Mouse (Mus musculus) cerebellum, adult 9-10 months (tissue): ENCODE results near the gene Pdzrn4.

ENCODE experiments used
- DNase-seq: peaks from one replicate; pipeline ENCODE4 v3.0.0; 2022

Pdzrn4 gene

DNA sequence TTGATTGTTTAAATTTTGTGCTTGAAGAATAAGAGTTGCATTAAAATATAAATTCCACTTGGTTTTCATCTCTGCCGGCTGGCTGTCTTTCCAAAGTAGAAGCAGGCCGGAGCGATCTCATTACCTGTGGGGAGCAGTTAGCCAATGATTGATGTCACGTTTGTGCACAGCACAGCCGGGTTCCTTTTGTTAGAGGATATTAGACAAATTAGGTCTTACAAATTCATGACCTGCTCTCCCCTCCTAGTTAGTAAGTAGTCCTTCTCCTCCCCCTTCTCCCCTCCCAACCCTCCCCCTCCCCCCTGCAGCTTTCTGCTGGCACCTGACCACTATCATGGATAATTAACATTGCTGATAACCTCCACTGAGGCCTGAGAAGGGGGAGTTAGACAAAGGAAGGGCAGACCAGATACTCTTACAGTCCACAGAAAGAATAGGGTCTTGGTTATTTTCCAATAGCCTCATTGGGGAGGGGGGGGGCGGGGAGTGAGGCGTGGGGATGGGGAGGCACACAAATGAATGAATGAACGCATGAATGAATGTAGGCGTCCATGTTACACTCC lies 103.7 kb downstream of the Pdzrn4 start:
- no peak for DNase-seq

DNA sequence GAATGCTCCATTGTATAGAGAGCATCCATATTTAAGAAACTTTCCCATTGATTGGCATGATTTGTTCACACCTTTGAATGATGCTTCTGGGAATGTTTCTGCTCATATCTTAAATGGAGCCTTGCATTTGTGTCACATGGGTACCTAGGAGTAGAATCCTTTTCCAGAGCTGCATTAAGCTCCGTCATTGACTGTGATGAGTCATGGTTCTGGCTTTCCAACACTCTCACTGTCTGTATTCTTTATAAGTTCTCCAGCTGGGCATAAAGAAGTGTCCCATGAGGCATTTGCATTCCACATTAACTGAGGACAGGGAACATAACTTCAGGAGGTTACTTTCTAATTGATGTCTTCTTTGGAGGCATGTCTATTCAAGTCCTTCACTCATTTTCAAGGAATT lies 106.1 kb downstream of the Pdzrn4 start:
- no peak for DNase-seq

DNA sequence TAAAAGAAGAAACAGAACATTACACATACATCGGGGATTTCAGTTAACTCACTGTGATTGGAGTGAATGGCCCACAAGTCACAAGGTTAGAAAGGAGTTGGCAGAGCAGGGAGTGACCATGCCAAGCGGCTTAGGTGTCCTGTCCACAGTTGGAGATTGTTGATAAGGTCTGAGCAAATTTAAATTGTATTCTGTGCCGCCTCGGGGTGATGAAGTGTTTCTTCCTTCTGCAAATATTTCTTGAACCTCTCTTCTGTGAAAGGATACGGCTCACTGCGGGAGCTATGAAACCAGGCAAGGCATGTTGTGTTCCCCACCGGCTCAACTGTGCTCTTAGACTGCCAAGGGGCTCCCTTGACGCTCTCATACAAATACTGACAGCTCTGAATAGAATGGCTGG lies 112.7 kb downstream of the Pdzrn4 start:
- no peak for DNase-seq

DNA sequence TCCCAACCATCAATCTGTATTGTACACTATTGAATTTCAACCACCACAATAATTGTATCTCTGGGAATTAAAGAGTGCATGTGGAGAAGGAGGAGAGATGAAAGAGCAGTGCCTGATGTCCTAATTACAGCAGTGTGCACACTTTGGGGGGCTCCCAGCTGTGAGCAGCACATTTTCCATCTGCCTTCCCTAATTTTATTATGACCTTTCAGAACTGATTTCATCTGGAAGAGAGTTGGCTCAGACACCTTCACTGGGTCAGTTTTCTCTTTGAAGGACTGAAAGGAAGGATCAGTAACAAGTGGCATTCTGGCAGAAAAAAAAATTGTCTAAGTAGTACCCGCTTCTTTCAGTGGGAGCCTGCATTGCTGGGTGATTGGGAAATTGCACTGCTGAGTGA lies 119.0 kb downstream of the Pdzrn4 start:
- DNase-seq, result no peak

DNA sequence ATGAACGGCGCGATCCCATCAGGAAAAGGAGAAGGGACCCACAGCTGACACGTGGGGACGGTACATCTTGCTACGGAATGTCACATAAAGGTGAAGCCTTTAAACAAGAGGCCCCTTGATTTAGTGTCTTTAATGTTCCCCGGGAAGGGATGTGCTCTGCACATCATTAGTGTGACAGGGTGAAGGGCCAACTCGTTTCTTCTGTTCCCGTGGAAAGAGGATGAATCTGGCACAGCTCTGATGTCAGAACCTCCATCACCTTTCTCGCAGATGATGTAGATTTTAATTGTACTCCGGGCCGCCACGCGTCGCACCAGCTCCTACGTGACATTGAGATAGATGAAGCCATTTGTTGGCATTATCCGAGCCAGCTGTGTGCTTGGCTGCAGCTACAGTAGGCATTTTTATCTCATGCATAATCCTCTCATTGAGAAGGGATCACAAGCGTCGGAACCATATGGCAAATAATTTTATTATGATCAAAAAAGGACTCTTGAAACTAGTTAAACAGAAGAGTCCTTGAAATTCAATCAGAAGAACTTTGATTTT lies 124.1 kb downstream of the Pdzrn4 start:
- DNase-seq, result no peak

DNA sequence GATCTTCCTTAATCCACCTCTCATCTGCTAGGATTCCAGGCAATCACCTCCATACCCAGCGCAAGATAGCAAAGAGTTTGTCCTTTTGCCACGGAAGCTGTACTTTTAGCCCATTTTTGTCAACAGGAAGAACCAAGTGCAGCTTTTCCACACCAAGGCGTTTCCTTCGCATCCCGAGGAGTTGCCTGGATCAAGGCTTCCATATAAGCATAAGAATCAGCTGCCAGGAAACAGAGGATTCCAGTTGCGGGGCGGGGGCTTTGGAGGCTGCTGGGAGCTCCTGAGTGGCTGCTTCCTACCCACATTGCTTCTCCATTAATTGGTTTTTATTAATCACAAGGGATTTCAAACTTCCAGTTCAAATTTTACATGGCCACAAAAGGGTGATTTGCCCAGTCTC lies 125.0 kb downstream of the Pdzrn4 start:
- no peak for DNase-seq

DNA sequence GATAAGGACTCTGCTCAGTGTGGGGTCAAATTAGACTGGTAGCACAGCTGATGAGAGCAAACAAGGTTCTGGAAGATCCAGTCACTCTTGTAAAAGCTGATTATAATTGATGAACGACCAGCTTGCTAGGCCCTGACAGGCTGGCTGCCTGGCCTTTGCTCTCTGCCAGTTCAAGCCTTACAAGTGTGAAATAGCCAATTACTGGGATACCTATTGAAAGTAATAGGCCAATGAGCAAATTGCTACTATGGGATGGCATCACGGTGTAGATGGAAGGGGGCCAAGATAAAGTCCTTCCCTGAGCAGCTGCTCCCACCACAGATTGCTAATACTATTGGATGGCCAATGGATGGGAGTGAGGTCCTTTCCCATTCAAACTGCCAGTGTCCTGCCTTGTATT lies 128.2 kb downstream of the Pdzrn4 start:
- DNase-seq, result no peak

DNA sequence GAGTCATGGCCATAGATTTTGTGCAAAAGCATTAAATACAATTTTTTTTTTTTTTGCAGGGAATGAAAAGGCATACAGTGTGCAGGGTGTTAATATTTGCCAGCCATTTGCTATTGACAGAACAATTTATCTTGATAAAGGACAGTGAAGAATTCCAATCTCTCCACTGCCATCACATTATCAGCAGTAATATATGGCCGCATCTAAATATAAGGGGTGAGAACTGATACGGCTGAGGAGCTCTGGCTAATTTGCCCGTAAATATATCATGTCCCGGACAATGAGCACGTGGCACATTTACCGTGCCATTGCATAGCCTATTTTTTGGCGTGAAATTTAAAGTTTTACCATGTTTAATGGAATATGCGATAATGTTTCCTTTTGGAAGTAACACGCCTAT lies 128.7 kb downstream of the Pdzrn4 start:
- no peak for DNase-seq

DNA sequence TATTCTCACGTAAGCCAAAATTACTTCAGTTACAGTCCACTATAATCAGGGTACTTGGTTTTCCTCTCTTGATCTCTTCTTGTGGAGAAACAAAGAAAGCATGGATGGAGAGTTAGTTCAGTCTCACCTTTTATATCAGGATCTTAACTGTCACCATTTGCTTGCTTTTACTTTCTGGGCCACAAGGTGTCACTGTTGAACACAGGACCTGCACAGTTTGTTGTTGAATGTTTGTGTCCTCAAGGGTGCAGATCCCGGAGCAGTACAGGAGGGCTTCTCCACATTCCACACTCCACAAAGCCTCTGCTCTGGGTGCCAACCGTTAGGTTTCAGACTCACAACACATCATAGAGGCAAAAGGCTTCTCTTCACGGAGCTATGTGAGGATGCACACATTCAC lies 130.1 kb downstream of the Pdzrn4 start:
- no peak for DNase-seq

DNA sequence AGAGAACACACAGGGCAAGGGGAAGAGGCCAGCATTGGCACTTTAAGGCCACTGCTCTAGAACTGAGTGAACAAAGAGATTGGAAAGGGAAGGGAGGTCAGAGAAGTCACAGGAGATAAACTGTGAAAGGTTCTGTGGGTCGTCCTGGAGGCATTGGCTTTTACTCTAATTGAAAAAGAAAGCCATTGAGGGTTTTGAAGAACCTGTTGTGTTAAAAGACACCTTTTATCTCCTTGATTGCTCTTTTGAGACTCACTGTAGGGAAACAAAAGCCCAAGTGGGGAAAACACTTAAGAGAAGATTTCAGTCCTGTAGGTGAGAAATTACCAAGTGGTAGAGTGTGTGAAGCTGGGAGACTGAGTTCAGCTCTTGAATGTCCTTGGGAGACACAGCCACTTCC lies 146.6 kb downstream of the Pdzrn4 start:
- no peak for DNase-seq

DNA sequence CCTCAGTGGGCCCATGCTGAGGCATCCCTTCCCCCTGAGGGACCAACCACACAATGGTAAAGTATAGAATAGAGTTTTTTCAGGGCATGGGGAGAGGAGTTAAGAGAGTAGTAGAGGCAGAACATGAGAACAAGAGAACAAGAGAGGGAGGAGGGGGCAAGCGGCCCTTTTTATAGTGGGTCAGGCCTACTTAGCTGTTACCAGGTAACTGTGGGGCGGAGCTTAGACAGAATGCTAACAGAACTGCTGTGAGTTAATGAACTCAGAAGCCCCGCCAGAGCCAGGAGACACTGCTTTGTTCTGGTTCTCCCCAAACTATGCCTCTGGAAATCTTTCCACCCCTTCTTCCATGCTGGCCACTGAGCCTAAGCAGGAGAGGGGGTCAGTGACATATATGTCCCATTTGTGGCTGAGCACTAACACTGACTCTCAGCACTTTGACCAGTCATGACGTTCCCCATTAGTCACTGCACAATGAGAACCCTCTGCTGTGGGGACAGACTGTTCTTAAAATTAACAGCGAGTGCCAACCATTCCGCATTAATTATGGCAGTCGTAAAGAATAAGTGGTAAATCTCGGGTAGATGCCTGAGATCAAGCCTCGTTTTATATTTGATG lies 150.7 kb downstream of the Pdzrn4 start:
- no peak for DNase-seq

DNA sequence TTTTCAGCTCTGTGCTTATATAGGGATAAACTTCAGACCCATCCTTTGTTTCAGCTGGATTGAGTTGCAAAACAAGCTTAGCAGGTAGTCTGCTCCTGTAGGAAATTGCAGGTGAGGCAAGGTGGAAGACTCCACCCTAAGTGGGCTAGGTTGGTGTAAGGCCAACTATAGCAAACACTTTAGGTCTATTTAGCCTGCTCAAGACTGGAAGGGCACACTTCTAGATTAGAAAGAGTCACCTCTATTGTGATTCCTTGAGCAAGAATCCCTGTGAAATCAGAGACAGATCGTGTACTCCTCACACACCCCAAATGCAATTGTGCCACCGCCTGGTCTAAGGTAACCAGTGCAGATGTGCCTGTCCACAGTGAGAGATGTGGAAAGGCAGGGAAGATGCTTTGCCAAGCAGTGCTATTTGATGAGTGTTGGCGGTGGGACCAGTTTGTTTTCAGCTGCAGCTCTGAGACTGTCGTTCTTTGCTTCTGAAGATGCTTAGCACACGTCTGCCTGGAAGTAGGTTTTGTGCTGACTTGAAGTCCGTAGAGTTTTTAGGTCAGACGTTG lies 158.4 kb downstream of the Pdzrn4 start:
- no peak for DNase-seq

DNA sequence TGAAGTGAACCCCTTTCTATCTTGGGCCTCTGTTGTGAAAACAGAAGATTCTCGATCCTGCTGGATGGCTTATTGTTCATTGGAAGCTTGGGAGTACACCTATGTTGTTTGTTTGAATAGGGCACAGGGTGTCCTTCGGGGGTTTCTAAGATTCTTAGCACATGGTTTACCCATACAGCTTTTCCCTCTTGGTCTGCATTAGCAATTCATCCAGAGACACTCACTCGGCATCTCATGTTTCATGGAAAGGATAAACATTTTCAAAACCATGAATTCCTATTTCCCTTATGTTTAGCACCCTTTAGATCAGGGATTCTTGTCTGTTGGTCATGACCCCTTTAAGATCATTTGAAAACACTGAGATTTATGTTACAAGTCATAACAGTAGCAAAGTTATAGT lies 159.0 kb downstream of the Pdzrn4 start:
- no peak for DNase-seq

DNA sequence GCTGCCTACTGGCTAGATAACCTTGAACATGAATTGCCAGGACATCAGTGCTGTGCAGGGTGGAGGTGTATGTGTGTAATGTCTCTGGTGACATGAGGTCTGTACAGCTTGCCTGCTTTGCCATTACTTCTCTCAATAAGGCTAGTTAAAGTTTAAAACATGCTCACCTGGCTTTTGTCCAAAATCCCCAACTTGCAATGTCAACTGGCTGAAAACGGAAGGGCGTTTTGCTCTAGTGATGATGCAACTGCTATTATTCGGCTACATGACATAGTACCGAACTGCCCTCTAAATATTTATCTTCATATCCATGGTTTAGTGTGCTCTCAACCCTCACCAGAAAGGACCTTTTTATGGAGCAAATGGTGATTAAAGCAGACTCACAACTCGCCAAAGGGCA lies 161.9 kb downstream of the Pdzrn4 start:
- DNase-seq, result no peak

DNA sequence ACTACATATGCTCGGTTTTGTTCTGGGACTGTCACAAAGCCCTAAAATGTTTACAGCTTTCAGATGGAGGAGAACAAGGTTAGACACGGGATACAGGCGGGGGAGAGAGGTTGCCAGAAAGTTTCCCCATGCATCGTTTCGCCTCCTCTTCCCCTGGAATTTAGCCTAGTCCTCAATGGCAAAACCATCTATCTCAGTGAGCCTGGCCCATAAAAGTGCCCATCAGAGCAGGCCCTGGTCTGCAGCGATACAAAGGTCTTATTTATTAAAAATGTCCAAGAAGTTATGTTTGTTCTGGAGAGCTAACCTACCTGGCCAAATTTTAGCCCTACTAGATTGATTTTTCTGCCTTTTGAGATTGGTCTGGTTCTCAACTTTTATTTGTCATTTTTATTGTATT lies 165.5 kb downstream of the Pdzrn4 start:
- DNase-seq, result no peak

DNA sequence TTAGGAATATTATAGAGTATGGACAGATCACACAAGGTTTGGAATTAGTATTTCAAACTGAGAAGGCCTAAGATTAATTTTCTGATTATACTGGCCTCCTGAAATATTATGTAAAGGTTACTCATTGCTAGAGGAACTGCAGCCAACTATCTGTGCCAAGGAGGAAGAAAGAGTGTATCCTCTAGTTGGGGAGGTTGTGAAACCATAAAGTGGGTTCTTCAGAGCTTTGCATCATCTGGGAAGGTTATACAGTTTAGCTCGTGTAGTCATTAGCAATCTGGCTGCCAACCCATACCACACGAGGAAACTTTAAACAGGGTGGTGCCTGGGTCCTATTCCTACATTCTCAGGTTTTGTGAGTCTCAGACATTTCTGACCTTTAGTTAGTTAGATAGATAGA lies 166.9 kb downstream of the Pdzrn4 start:
- DNase-seq, result no peak

DNA sequence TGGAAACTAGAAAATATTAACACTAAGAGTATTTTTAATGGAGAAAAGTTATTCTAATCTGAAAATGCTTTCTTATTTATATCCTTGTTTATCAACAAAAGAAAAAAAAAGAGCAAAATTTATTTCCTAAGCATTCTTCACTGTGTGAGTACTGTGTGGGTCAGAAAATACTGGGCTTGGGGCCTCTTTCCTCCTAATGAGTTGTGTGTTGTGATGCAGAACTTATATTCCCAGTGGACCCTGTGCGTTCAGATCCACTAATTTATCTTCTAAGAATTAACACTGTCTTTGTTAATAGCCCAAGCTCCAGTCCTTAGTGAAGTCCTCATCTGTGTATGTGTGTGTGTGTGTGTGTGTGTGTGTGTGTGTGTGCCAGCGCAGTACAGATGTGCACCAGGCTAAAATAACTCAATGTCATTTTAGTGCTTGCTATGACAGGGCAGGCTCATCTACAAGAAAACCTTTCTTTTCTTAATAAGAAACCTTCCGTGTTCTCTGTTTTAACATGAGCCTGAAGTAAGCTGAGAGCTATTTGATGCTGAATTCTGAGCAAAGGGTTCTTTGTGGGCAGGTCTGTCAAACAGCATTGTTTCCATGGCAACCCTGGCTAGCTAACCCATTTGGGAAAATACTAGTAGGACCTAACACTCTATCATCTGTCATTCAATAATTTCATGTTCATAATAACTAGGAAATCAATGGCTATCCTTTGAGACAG lies 174.0 kb downstream of the Pdzrn4 start:
- no peak for DNase-seq

DNA sequence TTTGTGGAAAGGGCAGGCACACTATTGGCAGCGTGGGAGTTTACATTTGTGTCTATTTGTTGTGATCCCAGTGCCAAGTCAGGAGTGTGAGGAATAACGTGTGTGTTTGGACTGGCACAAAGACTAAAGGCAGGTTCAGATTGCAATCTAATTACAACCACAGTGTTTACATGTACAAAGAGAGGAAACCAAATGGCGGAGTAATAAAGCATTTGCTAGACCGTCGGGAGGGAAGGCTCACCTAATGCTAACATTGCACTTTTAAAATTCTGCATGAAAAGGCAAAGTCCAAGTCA lies 174.5 kb downstream of the Pdzrn4 start:
- no peak for DNase-seq

DNA sequence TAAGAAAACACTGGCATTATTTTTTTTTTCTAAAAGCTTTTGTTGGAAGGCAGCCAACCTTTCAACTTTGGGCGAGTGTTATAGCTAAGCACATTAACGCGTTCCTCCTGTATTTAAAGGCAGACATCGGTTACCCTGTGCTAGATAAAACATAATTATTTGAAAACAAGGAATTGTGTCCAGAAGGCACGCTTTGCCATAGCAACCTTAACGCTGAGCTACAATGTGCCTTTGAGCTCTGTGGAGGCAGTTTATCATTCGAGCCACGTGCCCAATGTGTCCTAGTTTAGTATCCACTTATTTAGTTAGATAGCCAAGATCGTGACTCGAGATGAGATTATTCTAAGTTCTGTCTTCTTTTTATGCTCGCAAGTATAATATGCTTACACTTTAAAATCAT lies 180.8 kb downstream of the Pdzrn4 start:
- no peak for DNase-seq

DNA sequence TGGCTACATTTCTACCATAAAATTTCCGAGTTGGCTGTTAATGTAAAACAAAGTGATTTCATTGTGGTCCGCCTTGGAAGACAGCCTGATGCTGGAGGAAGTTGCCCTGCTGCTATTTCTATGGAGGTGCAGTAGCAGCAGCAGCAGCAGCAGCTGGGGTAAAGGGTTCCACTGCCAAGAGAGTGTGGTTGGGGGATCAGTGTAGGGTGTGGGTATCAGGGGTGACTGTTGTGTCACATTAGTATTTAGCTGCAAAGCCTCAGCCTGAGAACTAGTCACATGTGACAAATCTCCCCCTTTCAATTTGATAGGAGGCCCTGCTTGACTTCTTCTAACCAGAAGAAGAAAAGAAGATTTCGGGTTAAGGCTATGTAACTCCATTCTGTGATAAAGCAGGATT lies 183.5 kb downstream of the Pdzrn4 start:
- no peak for DNase-seq

DNA sequence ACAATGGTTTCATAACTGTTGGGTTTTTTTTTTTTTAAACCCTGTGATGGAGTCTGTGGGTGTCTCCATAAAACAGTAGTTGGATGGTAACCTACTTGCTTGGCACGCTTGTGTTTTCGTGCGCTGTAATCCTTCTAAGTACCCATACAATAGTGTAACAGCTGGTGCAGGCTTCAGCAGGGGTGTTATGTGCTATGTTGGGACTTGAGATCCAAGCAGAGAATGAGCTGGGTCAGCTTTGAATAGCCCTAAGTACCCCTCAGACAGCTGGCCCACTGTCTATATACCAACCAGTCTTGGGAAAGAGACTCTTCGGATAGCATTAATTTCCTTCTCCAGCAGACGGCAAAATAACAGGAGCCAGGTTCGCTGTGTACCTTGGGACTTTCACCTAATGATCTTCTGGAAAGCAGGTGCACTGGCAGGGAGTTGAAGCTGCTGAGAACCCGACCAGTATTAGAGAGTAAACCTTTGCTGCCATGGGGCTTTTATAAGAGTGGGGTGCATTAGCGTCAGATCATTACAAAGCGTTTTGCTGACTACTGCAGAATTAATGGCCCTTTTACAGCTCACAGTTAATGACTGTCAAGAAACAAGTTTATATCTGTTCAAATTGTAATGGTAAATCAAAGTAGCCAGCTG lies 184.2 kb downstream of the Pdzrn4 start:
- no peak for DNase-seq

DNA sequence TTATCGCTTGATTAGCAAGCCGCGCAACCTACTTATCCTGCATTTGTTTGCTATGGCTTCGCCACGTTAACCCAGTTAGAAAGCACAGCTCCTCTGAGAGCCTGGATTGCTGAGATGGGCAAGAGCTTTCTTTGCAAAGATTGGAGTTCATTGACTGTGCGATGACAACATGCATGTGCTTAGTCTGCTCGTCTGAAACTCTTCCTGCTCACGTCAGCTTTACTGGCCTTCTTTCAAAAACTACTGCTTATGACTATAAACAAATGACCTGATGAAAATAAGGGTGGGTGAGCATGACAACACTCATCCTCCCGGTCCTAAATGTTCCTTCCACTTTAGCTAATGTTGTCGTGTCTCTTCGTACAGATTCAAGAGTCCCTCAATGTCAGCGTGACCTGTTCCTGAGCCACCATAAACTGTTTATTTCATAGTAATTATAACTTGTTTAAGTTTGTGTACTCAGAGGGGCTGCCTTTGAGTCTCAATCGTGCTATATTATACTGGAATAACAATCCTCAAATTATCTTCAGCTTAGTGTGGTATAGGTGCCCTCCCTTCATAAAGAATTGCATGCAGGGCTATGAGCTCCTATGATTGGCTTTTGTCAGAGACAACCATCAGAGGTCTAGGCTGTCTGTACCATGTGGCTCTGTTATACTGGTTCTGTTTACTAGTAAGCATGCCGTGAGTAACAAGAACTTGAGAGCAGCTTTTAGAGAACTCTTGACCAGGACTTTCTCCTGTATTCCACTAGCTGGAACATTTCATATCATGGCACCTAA lies 187.9 kb downstream of the Pdzrn4 start:
- no peak for DNase-seq

DNA sequence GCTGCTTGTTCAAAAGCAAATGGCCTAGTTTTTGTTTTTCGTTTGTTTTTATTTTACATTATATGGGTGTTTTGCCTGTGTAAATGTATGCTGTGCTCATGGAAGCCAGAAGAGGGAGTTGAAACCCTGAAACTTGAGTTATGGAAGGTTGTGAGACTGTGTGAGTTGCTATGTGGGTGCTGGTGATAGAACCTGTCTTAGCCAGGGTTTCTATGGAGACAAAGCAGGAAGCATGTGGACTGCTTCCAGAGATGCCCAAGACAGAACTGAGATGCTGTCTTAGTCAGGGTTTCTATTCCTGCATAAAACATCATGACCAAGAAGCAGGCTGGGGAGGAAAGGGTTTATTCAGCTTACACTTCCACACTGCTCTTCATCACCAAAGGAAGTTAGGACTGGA lies 190.8 kb downstream of the Pdzrn4 start:
- DNase-seq, result no peak
